Mouse (Mus musculus): ENCODE results near the gene Cln5.

- TF ChIP-seq CTCF (IDR thresholded peaks at IDR 0.05; ENCODE audit: insufficient read depth, low read length) (no peak), POLR2A (IDR thresholded peaks at IDR 0.05; ENCODE audit: borderline replicate concordance, extremely low read depth, low read depth, low read length) (no peak)
Measured at GRCm38 (mm10) chr14:103125756-103126155, 55.7 kb downstream of the Cln5 start.

Measured in lung, adult 2 months (tissue).